Mouse (Mus musculus) hindbrain, postnatal 0 days (tissue): ENCODE results near the gene Mfsd2b. TPM values are rescaled to one million over a fixed set of nuclear protein-coding genes. Genes with fewer than 3 reads are reported as not detected.

ENCODE experiments used
- ATAC-seq: fragments of 200-750 bp; cut with Nextera tagmentation; 2 replicates; pipeline ENCODE4 v1.8.0; 2017; ENCODE audit warnings: mild to moderate bottlenecking, moderate TSS enrichment, moderate library complexity
- DNase-seq: peaks from one replicate; pipeline ENCODE4 v3.0.0-alpha.2; 2015; ENCODE audit warnings: low spot score
- H3K27ac ChIP-seq: fragments of 300-500 bp; sonication (generic); 2 replicates; pipeline ENCODE4 v1.5.1; 2014; ENCODE audit warnings: mild to moderate bottlenecking
- H3K27me3 ChIP-seq: fragments of 300-500 bp; sonication (generic); 2 replicates; pipeline ENCODE4 v1.6.1; 2014; ENCODE audit warnings: low read length, mixed read lengths; ENCODE audit not compliant: insufficient read depth
- H3K36me3 ChIP-seq: fragments of 300-500 bp; sonication (generic); 2 replicates; pipeline ENCODE4 v1.6.1; 2014; ENCODE audit warnings: low read length, mixed read lengths; ENCODE audit not compliant: insufficient read depth
- H3K4me1 ChIP-seq: fragments of 300-500 bp; sonication (generic); 2 replicates; pipeline ENCODE4 v1.6.1; 2014; ENCODE audit warnings: antibody characterized with exemption, low read length, mixed read lengths; ENCODE audit not compliant: insufficient read depth
- H3K4me2 ChIP-seq: fragments of 300-500 bp; sonication (generic); 2 replicates; pipeline ENCODE4 v1.6.1; 2014; ENCODE audit warnings: low read depth, mild to moderate bottlenecking, low read length, moderate library complexity, mixed read lengths
- H3K4me3 ChIP-seq: fragments of 300-500 bp; sonication (generic); 2 replicates; pipeline ENCODE4 v1.5.1; 2014; ENCODE audit warnings: low read length
- H3K9ac ChIP-seq: fragments of 300-500 bp; sonication (generic); replicated peaks from 2 replicates; pipeline ENCODE4 v1.6.1; 2014; ENCODE audit warnings: mild to moderate bottlenecking, low read length, moderate library complexity, mixed read lengths
- H3K9me3 ChIP-seq: fragments of 300-500 bp; sonication (generic); 2 replicates; pipeline ENCODE4 v1.6.1; 2016; ENCODE audit warnings: low read length, mixed read lengths
- CTCF ChIP-seq: IDR thresholded peaks from 2 replicates; pipeline ENCODE4 v1.5.1; 2016; ENCODE audit warnings: antibody characterized with exemption, control low read depth, low read depth
- WGBS: fragments of 180-500 bp; shearing (Covaris S2); extraction: QIAGEN DNeasy Blood & Tissue Kit; methylation state at CpG from one replicate; pipeline ENCODE4 v1.1.7; 2014; 5-methylcytosine and 5-hydroxymethylcytosine counted together
- polyA plus RNA-seq: library from polyadenylated mRNA; unstranded; fragments of >200 nt; fragmentation: Nextera tagmentation; extraction: Ambion mirVana; gene quantifications from 2 replicates; pipeline ENCODE4 v1.2.1, GENCODE M21; 2015
- total RNA-seq: library from RNA; depleted of rRNA; stranded (reverse); fragments of >200 nt; gene quantifications from 2 replicates; pipeline ENCODE4 v1.2.3, GENCODE M21; 2014

Gene Mfsd2b
- total and polyA plus RNA-seq, 2 experiments from 2014 or later, result 1.8 to 3.6 TPM

DNA sequence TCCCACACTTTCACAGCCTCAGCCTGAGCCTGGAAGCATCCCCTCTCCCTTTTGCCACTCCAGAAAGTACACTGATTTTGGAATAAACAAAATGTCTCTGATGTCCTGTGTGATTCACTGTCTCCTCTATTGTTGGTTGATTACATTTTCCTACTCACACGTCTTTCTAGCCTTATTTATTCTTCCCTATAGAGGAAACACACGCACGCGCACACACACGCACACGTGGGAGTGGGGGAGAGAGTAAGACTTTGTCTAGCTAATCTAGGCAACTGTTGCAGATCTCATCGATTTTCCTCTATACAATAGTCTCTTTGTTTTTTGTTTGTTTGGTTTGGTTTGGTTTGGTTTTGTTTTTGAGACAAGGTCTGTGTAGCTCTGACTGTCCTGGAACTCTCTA, 34.2 kb upstream of the Mfsd2b start:
- Histone ChIP-seq H3K4me3 (no peak overlapping the region), H3K27ac (no peak overlapping the region), H3K36me3 (no peaks in the 10 kb centered on the region), H3K9me3 (no peaks in the 10 kb centered on the region), H3K9ac (no peak overlapping the region), H3K4me1 (no peaks in the 10 kb centered on the region), H3K4me2 (no peak overlapping the region), H3K27me3 (no peaks in the 10 kb centered on the region)
- TF ChIP-seq CTCF, result no peak
- DNase-seq, result no peak
- WGBS, result 91% methylated on average over 7 of the region's 7 CpGs
- no peak for ATAC-seq

DNA sequence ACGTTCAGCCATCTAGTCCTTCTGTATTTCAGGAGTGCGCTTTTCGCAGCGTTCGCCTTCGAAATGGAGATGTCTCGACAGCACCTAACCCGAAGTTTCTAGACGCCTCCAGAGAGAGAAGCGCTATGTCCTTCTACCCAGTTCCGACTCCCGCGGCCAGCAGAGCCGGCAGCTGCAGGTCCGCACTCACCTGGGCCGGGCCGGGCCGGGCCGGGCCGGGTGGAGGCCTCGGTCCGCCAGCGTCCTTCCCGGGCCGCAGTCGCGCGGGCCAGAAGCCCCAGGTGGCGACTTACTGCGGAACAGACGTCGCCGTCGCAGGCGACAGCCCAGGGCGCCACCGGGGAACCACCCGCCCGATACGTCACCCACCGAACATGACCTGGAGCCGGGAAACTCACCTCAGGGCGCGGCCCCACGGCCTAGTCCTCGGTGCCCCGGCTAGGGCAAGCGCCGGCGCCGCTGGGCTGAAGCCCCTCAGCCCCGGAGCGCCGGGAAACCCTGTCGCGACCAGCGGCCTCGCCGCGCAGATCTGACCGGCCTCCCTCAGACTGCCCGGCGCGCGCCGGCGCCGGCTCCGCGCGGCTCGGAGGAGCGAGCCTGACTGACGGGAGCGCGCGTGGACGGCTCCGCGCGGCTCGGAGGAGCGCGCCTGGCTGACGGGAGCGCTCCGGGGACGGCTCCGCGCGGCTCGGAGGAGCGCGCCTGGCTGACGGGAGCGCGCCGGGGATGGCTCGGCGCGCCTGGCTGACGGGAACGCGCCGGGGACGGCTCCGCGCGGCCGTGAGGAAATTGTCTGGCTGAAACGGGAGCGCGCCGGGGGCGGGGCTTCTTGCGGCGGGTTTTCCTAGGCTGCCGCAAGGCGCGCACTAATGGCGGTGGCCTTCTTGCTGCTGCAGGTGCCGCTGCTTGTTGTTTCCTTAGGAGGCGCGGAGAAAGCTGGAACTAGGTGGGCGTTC, 33.1 kb upstream of the Mfsd2b start, which contains the start of gene Ubxn2a:
TSS of gene Ubxn2a (minus strand) at position 755 of the 956 bp plus-strand sequence.
- TF ChIP-seq CTCF, result peak; percentile 52
- no peaks in the 10 kb centered on the region for H3K36me3 ChIP-seq
- peak within 1 kb of the TSS; percentile 92 for H3K27ac ChIP-seq
- WGBS, result under 1% methylated on average over 116 of the region's 125 CpGs
- peak within 1 kb of the TSS; percentile 75 for H3K4me2 ChIP-seq
- peak within 1 kb of the TSS; percentile 86 for H3K4me3 ChIP-seq
- ATAC-seq (peak; percentile 97), DNase-seq (peak; percentile 97)
- no peaks in the 10 kb centered on the region for H3K27me3 ChIP-seq
- H3K9me3 ChIP-seq, result no peaks in the 10 kb centered on the region
- no peaks in the 10 kb centered on the region for H3K4me1 ChIP-seq
- peak within 1 kb of the TSS; percentile 89 for H3K9ac ChIP-seq

DNA sequence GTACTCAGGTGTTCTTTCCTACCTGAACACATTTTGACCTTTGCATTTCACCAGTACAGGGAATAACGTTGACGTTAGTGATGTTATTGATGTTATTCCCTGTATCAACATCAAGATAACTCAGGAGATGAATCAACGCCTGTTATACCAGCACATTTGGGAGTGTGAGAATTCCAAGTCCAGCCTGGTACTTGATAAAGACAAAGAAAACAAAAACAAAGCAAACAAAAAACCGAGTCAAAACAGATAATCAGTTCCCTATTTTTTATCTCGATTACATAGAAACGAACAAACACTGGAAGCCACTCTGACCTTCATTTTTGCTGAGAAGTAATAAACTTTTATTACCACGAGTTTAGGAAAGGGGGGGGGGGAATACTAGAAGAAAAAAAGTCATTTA, 32.3 kb upstream of the Mfsd2b start:
- ATAC-seq (no peak), DNase-seq (no peak)
- Histone ChIP-seq H3K4me3 (peak overlapping the region; percentile 86), H3K27me3 (no peaks in the 10 kb centered on the region), H3K4me1 (no peaks in the 10 kb centered on the region), H3K9me3 (no peaks in the 10 kb centered on the region), H3K9ac (peak overlapping the region; percentile 89), H3K4me2 (peak overlapping the region; percentile 75), H3K36me3 (no peaks in the 10 kb centered on the region), H3K27ac (peak overlapping the region; percentile 92)
- TF ChIP-seq CTCF, result no peak
- 54% methylated on average over 7 of the region's 7 CpGs for WGBS

GRCm38 (mm10) chr12:4905946-4906345, 31.8 kb upstream of the Mfsd2b start:
- H3K4me3 ChIP-seq, result no peak overlapping the region
- H3K9me3 ChIP-seq, result no peaks in the 10 kb centered on the region
- no peak overlapping the region for H3K9ac ChIP-seq
- no peaks in the 10 kb centered on the region for H3K4me1 ChIP-seq
- no peaks in the 10 kb centered on the region for H3K36me3 ChIP-seq
- 63% methylated on average over 7 of the region's 7 CpGs for WGBS
- ATAC-seq (no peak), DNase-seq (peak; percentile 62)
- no peak overlapping the region for H3K27ac ChIP-seq
- peak; percentile 14; the same call in 1 of the 2 replicates for TF ChIP-seq CTCF
- H3K4me2 ChIP-seq, result peak overlapping the region; percentile 75; the same call in 1 of the 2 replicates
- no peaks in the 10 kb centered on the region for H3K27me3 ChIP-seq

DNA sequence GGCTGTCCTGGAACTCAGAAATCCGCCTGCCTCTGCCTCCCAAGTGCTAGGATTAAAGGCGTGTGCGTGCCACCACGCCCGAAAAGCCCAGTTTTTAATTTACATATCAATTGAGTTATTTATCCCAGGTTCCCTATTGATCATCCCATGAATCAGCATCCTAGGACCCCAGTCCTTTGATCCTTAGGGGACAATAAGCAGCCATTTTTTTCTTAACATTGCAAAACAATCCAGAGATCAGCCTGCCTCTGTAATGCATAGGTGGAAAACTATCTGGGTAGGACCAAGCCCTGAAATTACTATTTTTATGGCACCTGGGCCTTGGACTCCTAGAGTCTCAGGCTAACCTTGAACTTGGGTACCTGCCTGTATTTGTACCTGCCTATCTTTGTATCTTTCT, 23.9 kb upstream of the Mfsd2b start:
- 90% methylated on average over 5 of the region's 5 CpGs for WGBS
- H3K9ac ChIP-seq, result no peak overlapping the region
- H3K4me1 ChIP-seq, result no peaks in the 10 kb centered on the region
- DNase-seq (no peak), ATAC-seq (no peak)
- no peaks in the 10 kb centered on the region for H3K27me3 ChIP-seq
- no peak overlapping the region for H3K4me2 ChIP-seq
- H3K27ac ChIP-seq, result no peak overlapping the region
- H3K4me3 ChIP-seq, result no peak overlapping the region
- peaks cover 4% of the 10 kb centered on the region; the same call in 1 of the 2 replicates for H3K36me3 ChIP-seq
- no peaks in the 10 kb centered on the region for H3K9me3 ChIP-seq
- no peak for TF ChIP-seq CTCF

DNA sequence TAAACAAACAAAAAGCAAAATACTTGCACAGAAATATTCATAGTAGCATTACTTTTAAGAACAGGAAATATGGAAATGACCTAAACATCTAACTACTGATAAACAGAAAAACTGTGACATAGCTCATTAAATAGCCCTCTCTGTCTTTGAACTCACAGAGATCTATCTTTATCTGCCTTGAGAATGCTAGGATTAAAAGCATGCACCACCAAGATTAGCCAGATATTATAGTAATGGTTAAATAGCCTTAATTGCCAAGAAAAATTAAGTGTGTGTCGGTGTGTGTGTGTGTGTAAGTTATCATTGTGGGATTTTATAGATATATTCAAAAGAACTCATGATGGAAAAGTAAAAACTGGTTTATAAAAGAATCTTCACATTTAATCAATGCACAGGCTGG, 15.7 kb upstream of the Mfsd2b start:
- DNase-seq (no peak), ATAC-seq (no peak)
- no peak overlapping the region for H3K4me3 ChIP-seq
- H3K4me2 ChIP-seq, result no peak overlapping the region
- 0 out of 2 replicates have a peak, but pooled peaks cover 3% of the 10 kb centered on the region for H3K36me3 ChIP-seq
- H3K27me3 ChIP-seq, result no peaks in the 10 kb centered on the region
- no peaks in the 10 kb centered on the region for H3K9me3 ChIP-seq
- H3K4me1 ChIP-seq, result no peaks in the 10 kb centered on the region
- no peak for TF ChIP-seq CTCF
- H3K9ac ChIP-seq, result no peak overlapping the region
- 100% methylated on average over 1 of the region's 1 CpGs for WGBS
- no peak overlapping the region for H3K27ac ChIP-seq

DNA sequence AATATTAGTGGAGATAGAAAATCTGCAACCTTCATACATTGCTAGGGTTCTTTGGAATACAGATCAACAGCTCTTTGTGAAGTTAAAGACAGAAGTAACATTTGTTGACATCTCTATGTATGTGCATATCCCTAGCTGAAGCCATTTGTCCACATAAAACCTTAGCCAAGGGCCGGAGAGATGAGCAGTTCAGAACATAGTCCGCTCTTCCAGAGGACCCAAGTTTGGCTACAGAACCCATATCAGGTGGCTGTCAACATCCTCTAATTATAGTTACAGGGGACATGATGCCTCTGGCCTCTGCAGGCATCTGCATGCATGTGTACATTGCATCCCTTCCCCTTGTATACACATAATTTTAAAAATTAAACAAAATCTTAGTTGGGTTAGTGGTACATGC, 15.1 kb upstream of the Mfsd2b start:
- no peak for DNase-seq
- Histone ChIP-seq H3K9ac (no peak overlapping the region), H3K4me3 (no peak overlapping the region), H3K36me3 (0 out of 2 replicates have a peak, but pooled peaks cover 3% of the 10 kb centered on the region), H3K27ac (no peak overlapping the region), H3K4me2 (no peak overlapping the region), H3K9me3 (no peaks in the 10 kb centered on the region), H3K27me3 (no peaks in the 10 kb centered on the region), H3K4me1 (no peaks in the 10 kb centered on the region)
- ATAC-seq, result no peak
- no peak for TF ChIP-seq CTCF
- 96% methylated on average over 2 of the region's 2 CpGs for WGBS
